Mouse (Mus musculus) layer of hippocampus, postnatal 14 days (tissue): Measurements from ENCODE around the gene Disp1. TPM values are rescaled to one million over a fixed set of nuclear protein-coding genes. Genes with fewer than 3 reads are reported as not detected.

Source experiments
- DNase-seq, 2 experiments: peaks; one replicate each; pipeline ENCODE4 v3.0.0; 2021 to 2022; ENCODE audit warnings: low spot score in 2 of 2, mixed read lengths in 1 of 2
- total RNA-seq, 2 experiments: library from RNA; stranded (reverse); gene quantifications; 2 replicates each; pipeline ENCODE4 v1.2.3; 2021

The Disp1 gene
- total RNA-seq, 2 experiments from 2014 or later = 3.6 to 4.1 TPM

DNA sequence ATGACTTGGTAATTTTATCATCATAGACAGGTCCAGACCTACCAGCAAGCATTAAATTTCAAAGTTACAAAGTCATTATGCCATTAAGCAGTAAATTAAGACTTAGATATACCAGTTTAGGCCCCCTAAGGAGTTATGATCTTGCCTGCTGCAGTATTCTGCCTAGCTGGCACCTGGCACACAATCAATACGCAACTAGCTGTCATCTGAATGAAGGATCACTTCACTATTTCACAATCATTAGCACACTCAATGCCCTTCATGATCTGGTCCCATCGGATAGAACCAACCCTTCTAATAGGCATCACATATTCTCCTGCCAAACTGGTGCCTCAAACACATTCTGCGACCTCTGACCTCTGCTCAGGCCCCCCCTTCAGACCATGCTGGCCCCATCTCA lies 14.2 kb downstream of the Disp1 start:
- DNase-seq = no peak

DNA sequence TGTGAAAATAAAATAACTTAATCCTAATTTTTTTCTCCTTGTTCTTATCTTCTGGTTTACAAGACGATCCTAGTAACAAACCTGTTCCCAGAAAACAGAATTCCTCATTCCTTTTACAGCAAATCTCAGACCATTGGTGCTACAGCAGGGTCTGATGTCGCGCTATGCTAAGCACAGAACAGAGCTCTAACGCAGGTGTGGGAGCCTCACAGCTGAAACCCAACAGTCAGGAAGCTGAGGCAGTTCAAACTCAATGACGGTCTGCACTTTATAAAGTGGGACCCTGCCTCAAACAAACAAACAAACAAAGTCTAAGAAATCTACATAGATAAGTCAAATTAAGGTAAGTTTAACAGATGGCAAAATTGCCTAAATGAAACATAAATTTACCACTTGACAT lies 20.4 kb downstream of the Disp1 start:
- DNase-seq = no peak

DNA sequence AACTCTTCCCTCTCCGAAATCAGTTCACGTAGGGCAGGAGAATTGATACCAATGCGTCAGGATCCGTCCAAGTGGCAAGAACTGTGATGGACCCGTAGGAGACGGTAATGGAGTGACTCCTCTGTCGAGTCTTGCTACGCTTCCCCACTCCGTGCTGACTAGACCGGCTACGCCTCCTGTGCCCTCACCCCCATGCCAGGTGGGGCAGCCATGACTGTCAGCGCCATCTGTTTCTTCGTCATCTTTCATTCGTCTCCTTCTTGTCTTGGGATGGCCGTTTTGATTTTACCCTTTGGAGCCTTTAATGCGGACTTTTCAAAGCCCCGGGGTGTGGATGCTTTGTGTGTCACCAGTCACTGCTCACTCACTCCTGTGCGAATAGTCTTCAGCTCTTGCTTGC lies 26.6 kb downstream of the Disp1 start:
- no peak for DNase-seq

DNA sequence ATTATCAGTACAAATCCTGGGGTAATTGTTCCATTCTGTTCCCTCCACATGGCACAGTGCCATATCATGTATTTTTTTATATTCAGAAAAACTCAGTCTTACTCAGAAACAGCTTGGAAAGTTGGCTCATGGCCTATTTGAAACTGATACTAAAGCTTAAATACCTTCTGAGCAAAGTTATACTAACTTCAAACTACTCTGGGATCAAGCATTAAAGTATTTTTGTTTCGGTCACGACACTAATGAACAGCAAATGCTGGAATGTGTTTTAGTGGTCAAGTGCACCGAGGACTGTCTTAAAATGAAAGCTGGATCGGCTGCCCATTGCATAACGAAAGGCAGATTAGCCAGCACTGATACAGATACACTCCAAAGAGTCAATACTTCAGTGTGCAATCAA lies 27.2 kb downstream of the Disp1 start:
- peak in 1 of 2 experiments; percentile 27 for DNase-seq

DNA sequence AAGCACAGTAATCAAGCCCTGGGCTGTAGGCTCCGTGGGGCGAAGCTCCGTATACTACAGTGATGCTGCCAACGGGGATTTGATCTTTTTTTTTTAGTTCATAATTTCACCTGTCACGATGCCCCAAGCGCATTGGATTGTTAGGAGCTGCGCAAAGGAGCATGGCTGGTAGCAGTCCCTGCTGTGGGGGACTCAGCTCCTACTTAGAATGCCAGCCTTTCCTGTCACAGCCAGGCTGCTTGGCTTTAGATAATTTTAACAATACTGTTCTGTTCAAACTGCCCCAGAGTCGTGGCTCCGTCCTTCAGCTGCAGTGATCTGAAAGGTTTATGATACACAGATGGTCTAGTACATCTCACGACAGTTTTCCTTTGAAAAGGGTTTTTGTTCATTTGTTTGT lies 29.9 kb downstream of the Disp1 start:
- no peak for DNase-seq

DNA sequence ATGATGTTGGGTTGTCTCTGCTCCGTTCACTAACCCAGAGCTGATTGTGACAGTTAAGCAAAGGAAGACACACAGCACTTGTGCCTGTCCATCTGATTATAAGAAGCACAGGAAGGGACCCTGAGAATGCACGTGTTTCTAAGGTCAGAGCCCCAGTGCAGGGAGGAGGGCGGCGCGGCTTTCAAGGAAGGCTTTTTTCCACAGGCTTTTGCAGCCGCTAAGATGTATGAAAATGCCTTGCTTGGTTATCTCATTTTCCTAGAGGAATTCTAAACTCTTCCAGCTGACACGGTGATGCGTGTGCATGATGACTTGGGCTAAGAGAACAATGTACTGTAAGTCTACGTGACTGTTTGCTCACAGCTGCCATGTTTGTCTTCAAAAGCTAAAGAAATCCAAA lies 30.9 kb downstream of the Disp1 start:
- DNase-seq = no peak

DNA sequence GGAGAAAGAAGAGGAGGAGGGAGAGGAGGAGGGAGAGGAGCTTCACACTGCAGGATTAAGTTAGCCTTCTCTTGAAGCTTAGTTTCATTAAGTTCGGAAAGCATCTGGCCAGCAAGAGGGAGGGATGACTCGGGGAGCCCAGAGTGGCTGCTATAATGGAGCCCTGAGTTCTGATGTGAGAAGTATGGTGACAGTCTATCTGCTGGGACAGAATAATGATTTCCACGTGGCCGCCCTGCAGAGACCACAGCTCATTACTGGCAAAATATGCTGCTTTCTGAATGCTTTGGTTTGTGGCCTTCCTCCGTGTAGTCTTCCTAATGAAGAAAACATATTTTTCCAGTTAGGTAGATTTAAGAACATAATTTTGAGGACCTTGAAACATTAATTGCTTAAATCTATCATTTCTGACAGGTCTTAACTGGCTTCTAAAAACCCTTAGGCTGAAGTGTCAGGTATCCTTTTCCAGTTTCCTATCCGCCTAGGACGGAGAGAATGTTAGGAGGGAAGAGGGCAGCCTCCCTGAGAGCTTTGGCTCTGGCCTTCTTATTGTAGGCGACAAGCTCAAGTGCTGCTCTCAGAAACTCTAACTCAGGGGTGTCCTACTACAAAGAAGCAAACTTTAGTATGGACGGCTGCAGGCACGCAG lies 32.2 kb downstream of the Disp1 start:
- no peak for DNase-seq

DNA sequence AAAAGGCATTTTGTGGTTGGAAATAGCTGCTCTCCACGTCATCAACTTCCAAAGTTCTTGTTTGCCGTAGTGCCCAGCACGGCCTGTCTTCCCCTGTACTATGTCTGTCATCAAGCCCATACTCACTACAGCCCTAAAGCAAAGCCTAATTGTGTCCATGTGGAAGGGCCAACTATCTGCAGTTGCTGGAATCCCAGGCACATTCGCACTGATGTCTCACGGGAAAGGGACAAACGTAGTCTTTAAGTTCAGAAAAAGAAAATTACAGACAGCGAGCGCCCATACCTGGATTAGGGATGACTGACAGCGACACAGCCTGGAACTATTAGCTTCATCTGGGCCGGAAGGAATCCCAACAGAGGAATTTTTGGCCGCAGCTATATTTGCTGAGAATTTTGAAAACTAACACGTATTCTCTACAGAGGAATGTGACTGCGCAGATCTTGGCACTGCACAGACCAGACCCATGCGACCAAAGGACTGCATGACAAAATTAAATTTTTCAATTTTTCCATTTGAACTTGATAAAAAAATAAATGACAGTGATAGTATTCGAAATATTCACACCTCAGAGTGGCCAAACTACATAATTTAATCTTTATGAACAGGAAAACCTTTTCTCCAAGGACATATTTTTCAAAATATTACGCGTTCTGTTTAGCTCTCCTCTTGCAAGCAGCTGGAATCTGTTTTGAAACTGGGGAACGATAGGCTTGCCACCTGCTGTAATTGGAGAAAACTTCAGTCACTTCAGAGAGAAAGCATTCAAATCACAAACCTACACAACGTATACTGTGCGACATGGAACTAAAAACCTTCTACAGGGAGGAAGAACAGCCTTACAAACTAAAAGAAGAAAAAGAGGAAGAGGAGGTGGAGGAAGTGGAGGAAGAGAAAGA lies 33.0 kb downstream of the Disp1 start:
- no peak for DNase-seq

DNA sequence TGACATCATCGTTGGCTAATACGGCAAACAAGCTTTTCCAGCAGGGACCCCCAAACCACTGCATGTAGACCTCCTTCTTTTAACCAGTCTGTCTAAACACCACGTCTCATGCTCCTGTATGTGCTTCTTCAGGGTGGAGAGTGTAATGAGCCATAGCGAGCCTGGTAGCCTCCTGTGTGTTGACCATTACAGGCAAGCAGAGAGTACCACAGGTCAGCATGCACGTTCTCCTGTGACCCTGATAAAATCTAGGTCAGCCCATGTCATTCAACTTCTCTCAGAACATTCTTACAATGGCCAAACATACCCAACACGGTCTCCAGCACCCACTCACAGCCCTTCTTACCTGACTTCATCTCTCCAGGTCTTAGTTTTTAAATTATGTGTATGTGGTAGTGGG lies 35.8 kb downstream of the Disp1 start:
- no peak for DNase-seq

DNA sequence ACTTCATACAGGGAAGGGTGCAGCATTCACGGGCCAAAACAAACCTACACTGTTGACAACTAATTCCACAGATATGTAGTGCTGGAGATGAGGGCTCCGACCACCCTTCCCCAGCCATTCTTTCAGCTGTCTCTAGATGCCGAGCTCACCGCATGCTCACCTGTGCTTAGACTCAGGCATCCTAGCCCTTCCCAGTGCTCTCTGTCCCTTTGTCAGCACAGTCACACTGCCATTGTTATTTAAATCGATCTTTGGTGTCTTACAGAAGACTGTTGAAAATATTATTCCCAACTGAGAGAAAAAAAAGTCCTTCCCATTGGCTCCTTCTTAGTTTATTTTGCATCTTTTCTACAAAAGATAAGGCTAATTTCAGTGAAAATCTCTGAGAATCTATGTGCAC lies 36.6 kb downstream of the Disp1 start:
- no peak for DNase-seq

DNA sequence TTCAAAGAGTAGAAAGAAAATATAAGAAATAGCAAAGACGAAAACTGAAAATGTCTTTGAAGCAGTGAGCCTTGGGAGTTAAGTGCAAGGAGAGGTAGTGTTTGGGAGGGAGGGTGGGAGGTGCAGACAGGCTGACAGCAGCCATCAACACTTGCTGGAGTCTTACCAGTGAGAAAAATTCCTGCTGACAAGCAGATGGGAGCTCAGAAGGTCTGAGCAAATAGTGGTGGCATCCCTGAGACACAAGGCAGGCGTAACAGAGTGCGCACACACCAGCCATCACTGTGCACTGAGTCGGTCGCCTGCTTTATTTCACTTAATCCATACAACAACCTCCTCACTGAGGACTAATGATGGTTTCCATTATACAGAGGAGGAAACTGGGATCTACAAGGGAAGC lies 37.8 kb downstream of the Disp1 start:
- DNase-seq = no peak

DNA sequence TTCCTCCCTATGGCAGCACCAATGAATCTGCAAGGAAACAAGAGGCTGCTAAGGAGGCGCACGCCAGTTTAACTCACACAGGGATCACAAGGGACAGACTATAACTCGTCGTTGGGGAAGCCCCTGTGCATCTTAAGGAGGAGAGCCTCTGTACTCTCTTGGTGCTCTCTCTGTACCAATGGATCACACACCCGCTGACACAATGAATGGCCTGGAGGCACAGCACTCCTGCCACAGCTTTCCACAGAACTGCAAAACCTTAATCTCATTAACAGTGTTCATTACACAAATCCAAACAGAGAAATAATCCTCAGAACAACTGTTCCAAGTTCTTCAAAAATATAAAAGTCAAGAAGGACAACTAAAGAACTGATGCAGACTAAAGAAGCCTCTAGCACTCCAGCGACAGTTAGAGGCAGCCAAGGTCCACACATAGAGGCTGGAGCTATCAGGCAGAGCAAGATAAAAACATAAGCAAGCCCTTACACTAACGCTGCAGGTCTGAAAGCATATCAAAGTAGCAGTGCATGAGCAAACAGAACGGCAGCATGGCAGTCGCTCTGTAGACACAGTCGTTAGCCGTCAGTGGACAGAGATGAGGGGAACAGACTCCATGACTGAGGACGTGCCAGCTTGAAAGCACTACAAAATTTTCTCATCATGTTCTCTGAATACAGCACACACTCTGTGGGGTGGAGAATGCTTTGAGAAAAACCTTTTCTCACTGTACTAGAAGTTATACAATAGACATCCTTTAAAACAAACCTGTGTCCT lies 38.5 kb downstream of the Disp1 start:
- DNase-seq = no peak

DNA sequence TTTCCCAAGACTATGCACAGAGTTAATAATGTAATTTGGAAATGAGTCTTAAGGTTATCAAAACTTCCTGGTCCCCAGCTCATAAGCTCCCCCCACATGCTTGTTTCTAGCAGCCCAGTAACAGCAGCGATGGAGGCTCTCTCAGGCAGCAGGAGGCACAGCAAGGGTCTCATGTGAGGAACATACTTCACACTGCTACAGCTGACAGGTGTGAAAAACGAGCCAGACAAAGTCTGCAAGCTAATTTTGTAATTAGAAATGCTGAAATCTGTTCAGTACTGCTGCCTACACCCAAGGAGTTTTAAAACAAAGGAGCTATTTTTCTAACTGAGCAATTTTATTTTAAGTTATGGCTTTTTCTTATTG lies 40.3 kb downstream of the Disp1 start:
- peak; percentile 10 to 44 for DNase-seq

DNA sequence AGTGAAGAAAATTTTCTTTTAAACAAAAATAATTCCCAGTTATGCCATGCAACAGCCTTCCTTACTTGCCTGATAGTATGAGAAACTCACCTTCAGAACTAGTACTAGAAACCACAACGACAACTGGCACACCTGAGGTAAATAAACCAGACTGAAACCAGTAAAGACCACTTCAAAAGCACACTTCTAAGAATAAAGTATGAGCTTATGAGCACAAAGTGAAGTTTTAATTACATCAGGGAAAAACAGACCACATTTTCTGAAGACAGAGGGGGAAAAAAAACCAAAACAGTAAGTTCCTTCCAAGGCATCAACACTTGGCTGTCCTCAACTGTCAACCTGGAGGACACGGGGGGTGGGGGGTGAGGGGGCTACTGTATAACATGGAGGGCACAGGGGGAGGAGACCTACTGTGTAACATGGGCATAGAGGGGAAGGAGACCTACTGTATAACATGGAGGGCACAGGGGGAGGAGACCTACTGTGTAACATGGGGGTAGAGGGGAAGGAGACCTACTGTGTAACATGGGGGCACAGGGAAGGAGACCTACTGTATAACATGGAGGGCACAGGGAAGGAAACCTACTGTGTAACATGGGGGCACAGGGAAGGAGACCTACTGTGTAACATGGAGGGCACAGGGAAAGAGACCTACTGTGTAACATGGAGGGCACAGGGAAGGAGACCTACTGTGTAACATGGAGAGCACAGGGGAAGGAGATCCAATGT lies 40.9 kb downstream of the Disp1 start:
- no peak for DNase-seq

DNA sequence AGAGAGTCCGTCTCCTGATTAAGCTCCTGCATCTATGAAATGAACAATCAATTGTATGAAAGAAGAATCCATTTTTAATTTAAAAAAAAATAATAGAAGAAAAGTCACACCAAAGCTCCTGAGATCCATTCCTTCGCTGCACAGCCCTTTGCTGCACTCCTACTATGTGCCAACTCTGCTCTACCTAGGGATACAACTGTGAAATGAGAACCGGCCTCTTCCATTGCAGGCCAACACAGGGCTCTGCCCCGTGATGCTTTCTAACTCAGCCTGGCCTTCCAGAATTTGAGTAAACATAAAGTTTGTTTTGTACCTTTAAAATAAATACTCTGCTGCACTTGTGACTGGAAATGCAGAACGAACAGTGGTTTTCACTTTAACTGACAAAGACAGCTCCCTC lies 42.0 kb downstream of the Disp1 start:
- no peak for DNase-seq

DNA sequence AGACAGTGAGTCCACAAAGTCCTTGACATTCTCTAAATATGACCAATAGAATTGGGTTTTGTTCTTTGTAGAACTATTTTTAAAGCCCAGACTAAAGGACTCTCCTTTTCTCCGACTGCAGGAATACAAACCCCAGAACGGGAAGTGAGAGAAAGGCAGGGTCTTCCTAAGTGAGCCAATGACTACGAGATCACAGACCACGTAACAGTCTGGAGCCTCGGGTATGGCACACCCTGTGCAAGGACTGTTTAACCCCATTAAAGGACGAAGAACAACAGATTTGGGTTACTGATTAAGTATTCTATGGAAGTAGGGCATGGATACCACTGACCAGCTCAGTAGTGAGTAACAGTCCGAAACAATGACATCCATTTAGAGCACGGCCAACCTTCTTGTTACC lies 46.1 kb downstream of the Disp1 start:
- DNase-seq = no peak

DNA sequence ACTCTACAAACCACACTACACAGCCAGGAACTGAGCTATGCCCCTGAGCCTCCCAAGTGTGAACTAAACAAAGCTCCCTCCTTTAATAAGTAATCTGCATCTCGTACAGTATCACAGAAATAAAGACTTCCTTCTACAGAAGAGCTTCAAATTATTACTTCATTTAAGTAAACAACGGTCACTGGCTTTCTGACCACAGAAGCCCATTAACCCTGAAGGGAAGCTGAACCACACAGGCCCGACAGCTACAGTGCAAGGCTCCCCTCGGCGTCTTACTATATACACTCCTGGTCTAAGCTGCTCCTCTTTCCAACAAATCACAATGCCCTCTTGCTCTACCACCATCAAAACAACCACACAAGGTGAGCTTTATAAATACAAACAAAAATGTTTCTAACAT lies 50.2 kb downstream of the Disp1 start:
- DNase-seq = no peak

DNA sequence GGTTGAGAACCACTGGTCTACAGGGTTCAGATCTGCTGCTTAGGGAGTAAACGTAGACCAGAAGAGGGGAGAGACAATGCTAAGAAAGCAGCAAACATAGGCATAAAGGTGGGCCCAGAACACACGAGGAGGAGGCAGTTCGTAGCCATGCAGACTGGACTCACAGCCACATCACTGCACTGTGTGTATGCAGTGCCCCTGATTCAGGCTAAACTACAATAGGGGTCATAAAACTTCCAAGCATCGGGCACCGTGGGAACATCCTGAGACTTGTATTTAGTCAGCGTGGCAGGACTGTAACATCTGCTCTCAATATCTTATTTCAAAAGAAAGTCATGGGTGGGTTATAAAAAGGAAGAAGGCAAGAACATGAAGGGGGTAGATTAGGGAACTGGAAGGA lies 52.9 kb downstream of the Disp1 start:
- DNase-seq = no peak

DNA sequence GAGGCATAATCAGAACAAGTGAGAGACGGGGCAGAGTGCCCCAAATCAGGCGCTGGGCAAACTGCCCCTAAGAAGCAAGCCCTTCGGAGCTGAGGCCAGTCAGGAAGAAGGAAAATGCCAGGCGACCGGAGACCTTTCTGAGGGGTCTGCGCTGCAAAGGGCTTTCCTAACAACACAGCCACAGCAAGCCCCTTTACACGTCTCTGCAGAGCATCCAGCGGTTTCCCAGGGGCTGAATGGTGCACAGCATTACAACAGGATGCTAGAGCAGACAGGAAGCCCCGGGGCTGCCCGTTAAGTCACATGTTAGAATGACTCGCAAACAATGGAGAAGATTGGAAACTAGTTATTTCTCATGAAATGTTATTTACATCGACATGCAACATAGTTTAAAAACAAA lies 53.5 kb downstream of the Disp1 start:
- DNase-seq = no peak

DNA sequence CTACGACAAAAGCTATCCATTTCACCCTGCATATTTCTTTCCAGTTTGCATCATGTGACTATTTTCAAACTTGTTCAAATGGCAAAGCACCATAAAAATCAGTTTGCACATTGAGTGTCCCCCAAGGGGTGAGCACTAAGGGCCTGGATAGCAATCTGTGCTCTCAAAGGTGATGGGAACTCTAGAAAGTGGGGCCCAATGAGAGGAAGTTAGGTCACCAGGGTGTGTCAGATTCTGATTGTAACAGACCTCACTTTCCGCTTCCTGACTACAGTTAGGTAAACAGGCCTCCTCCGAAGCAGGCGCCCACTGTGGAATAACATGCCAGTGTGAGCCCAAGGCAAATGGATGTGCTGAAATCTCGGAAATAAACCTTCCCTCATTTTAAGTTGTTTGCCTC lies 54.6 kb downstream of the Disp1 start:
- no peak for DNase-seq

DNA sequence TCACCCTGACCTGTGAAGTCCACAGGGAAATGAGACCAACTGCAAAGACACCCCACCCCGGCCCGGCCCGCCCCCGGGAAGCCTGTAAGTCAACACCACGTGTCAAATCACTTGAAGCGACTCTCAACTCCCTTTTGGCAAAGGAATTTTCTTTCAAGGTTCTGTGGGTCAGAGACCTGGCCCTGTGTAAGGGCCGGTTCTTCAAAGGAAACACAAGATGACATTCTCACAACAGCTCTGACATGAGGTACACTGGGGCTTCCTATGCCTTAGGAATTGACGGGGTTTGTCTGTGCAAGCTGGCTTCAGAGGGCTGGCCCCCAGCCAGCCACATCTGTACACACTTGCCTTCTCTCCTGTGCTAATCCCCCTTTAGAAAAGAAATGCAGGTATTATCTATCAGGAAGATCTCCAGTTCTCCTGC lies 56.7 kb downstream of the Disp1 start:
- DNase-seq = no peak
